Mouse (Mus musculus) adrenal gland (tissue): ENCODE measurements around the gene Gm6502.
"Not testable (repeated sequence)": the region's sequence is repeated elsewhere in the genome, so short reads cannot be mapped to it uniquely, and the experiment has no call there.

Experiments
- intact Hi-C: fragments of 180-260 bp; cut with DNase I; formaldehyde crosslinking; loops from one replicate; pipeline ENCODE4 v1.15.1; 2025
- long read RNA-seq, 2 experiments: library from polyadenylated mRNA; unstranded; transcript quantifications; one replicate each; pipeline ENCODE4 v2.0.0; 2020; ENCODE audit warnings: borderline replicate concordance in 1 of 2; ENCODE audit not compliant: insufficient replicate concordance in 1 of 2

The Gm6502 gene
- long read RNA-seq, experiment 1 = 0 reads
- long read RNA-seq, experiment 2 = 0 reads

DNA sequence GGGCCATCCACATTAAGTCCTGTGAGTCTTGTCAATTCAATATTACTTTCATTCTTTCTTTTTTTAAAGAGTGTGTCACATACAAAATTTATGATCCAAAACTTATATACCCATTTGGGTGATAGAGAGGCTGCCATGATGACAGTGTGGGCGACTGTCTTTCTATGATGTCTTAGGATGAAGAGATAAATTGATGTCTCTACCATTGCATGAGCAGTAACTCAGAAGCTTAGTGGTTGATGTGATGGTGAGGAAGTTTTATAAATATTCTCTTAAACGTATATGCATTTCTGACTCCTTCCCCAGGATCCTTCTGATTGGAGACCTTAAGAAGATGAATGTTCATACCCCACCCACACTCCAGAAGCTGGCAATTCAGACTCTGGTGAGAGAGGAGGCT is at the start of gene Gm6502:
TSS of gene Gm6502 (plus strand) at position 301 of the 400 bp plus-strand sequence.
- intact Hi-C loops = not testable (repeated sequence)

DNA sequence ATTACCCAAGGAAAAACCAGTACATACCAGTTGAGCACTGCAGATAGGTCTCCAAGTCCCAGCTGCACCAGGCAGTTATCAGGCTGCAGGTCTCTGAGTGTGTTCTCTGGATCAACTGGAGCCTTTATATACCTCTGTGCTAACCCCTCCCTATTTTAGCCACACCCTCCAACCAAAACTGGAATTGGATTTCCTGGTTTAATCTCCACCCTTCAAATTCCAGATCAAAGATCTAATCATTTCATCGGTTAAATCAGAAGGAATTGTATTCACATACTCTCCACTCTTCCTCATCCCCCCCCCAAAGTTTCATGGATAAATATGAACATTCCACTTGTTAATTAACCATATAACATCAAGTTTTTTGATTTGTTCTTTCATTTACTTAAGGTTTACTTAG is 7.5 kb upstream of the Gm6502 start, which contains the start of gene A430089I19Rik:
TSS of gene A430089I19Rik (minus strand) at position 101 of the 400 bp plus-strand sequence.
- intact Hi-C loops = not testable (repeated sequence)

DNA sequence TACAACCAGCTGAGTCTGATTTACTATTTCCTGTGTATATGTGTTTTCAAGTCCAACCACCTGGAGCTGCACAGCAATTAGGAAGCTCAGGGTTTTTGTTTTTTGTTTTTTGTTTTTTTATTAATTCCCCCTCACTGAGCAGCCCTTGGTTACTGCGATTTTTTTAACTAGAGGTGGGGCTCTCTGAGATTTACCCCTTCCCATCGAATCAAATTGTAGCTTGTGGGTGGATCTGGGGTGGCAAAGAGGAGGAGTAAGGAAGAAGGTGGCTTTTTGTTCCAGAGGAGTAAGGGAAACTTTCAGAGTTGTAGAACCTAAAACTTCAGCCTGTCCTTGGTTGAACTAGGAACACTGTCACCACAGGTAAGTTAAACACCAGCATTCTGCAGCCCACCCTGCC is 25.2 kb downstream of the Gm6502 start, which contains the start of gene AA792892:
TSS of gene AA792892 (plus strand) at position 301 of the 400 bp plus-strand sequence.
- intact Hi-C loops = not testable (repeated sequence)
